Mouse (Mus musculus): Measurements from ENCODE around the gene Krtap17-1. TPM values are rescaled to one million over a fixed set of nuclear protein-coding genes. Genes with fewer than 3 reads are reported as not detected.

Krtap17-1 gene
- total RNA-seq, 2 experiments from 2014 or later: not detected

DNA sequence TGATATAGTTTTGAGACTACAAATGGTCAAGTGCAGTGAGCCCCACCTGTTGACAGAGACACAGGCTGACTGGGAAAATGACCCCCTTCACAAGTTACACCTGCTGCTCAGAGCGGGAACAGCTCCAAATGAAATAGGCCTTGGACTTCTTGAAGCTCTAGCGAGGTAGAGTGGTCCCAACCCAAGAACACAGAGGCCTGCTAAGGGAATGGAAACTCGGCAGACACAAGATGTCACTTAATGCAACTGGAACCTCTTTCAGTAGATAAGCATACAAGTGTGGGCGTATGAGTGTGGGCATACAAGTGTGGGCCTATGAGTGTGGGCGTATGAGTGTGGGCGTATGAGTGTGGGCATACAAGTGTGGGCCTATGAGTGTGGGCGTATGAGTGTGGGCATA, 5.3 kb upstream of the Krtap17-1 start:
- no peak for TF ChIP-seq CTCF (IDR thresholded peaks at IDR 0.05)

DNA sequence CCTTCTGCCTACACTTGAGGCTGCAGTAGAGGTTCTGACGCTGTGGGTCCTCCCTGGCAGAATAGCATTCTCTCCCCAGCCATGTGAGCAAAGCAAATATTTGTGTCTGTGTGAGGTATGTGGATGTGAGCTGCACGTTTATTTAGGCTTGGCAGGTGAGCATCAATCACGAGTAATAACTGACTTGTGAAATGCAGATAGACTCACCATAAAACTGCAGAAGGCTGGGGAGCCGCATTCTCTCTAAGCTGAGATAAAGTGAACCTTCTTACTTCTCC, 529 bp upstream of the Krtap17-1 start:
- no peak for TF ChIP-seq CTCF (IDR thresholded peaks at IDR 0.05)
- Histone ChIP-seq H3K27ac (no peak overlapping the region), H3K4me3 (no peak overlapping the region)
- no peak for DNase-seq (ENCODE audit: extremely low spot score in 1 of 2, low spot score in 2 of 2)
- intact Hi-C loops (cut with DNase I): no loop called here

More for the DNA sequence above, 5.3 kb upstream of the Krtap17-1 start:
- Histone ChIP-seq H3K27ac (no peak overlapping the region), H3K4me3 (no peak overlapping the region)
- DNase-seq (ENCODE audit: extremely low spot score in 1 of 2, low spot score in 2 of 2): no peak
- intact Hi-C loops (cut with DNase I): no loop called here

DNA sequence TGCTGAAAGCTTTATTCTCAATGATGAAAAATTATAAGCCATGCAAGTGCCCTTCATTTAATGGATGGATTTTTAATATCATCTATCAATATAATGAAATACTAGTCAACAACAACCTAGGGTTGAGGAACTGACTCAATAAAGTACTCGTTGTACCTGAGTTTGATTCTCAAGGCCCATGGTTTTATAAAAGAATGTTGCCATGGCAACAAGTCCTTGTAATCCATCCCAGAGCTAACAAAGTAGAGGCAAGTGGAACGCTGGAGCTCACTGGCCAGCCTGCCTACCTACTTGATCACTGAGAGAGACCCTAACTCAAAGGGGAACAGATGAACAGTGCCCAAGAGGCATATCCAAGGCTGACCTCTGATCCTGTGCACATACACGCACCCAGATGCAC, 3.2 kb downstream of the Krtap17-1 start:
- no peak for TF ChIP-seq CTCF (IDR thresholded peaks at IDR 0.05)
- intact Hi-C loops (cut with DNase I): no loop called here
- no peak overlapping the region for H3K27ac ChIP-seq
- no peak overlapping the region for H3K4me3 ChIP-seq
- DNase-seq (ENCODE audit: extremely low spot score in 1 of 2, low spot score in 2 of 2): no peak

- intact Hi-C loops (cut with DNase I): no loop called here
- TF ChIP-seq CTCF (IDR thresholded peaks at IDR 0.05): no peak
Measured at GRCm38 (mm10) chr11:99989881-99990405, 3.9 kb downstream of the Krtap17-1 start.

DNA sequence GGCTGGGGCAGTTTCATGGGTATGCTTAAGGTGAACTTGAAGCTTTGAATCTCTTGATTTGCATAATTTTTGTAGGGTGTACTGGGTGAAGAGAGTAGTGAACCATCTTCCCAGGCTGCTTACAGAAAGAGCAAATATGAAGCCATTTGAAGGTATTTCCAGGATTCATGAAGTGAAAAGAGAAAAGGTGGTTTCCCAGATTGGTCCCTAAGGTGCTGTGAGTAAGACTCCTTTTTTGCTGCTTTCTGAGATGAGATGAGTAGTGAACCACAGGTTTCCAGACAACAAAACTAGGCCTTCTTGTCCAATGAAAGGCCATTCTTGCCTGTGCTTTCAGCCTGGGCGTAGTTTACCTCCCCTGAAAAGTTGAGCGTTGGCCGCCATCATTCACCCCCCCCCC, 5.3 kb downstream of the Krtap17-1 start:
- Histone ChIP-seq H3K4me3 (no peak overlapping the region), H3K27ac (no peak overlapping the region)
- TF ChIP-seq CTCF (IDR thresholded peaks at IDR 0.05): no peak
- DNase-seq (ENCODE audit: extremely low spot score in 1 of 2, low spot score in 2 of 2): no peak
- intact Hi-C loops (cut with DNase I): no loop called here

More at GRCm38 (mm10) chr11:99989881-99990405, 3.9 kb downstream of the Krtap17-1 start:
- no peak overlapping the region for H3K4me3 ChIP-seq
- no peak for DNase-seq (ENCODE audit: extremely low spot score in 1 of 2, low spot score in 2 of 2)
- H3K27ac ChIP-seq: no peak overlapping the region

DNA sequence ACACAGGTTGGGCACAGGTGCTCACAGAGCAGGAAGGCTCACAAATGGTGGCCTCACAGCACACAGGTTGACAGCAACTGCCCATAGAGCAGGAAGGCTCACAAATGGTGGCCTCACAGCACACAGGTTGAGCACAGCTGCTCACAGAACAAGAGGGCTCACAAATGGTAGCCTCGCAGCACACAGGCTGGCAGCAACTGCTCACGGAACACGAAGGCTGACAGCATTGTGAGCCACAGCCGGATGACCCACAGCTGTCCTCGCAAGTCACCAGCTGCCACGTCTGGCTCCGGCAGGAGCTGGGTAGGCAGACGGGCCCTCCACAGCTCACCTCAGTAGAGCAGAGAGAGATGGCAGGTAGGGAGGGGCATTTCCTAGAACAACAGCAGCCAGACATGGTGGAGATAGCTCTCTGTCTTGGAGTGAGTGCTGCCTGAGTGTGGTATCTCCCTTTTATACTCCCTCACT, 7.6 kb downstream of the Krtap17-1 start, which contains the start of gene Krtap16-1:
Gene Krtap16-1, minus strand, starts transcription at position 418 of the 468 bp plus-strand sequence.
- intact Hi-C loops (cut with DNase I): no loop called here
- no peak within 1 kb of the TSS for H3K27ac ChIP-seq
- no peak within 1 kb of the TSS for H3K4me3 ChIP-seq
- no peak for DNase-seq (ENCODE audit: extremely low spot score in 1 of 2, low spot score in 2 of 2)
- no peak for TF ChIP-seq CTCF (IDR thresholded peaks at IDR 0.05)

GRCm38 (mm10) chr11:99985291-99986092, 8.3 kb downstream of the Krtap17-1 start:
- intact Hi-C loops (cut with DNase I): no loop called here
- DNase-seq (ENCODE audit: extremely low spot score in 1 of 2, low spot score in 2 of 2): peak; percentile 24 to 31
- H3K27ac ChIP-seq: no peak overlapping the region
- H3K4me3 ChIP-seq: no peak overlapping the region
- no peak for TF ChIP-seq CTCF (IDR thresholded peaks at IDR 0.05)

- Histone ChIP-seq H3K4me3 (no peak overlapping the region), H3K27ac (no peak overlapping the region)
- DNase-seq (ENCODE audit: extremely low spot score in 1 of 2, low spot score in 2 of 2): no peak
- no peak for TF ChIP-seq CTCF (IDR thresholded peaks at IDR 0.05)
- intact Hi-C loops (cut with DNase I): no loop called here
Measured at GRCm38 (mm10) chr11:99983442-99983841, 10.4 kb downstream of the Krtap17-1 start.

GRCm38 (mm10) chr11:99982731-99983130, 11.1 kb downstream of the Krtap17-1 start:
- Histone ChIP-seq H3K27ac (no peak overlapping the region), H3K4me3 (no peak overlapping the region)
- intact Hi-C loops (cut with DNase I): no loop called here
- DNase-seq (ENCODE audit: extremely low spot score in 1 of 2, low spot score in 2 of 2): no peak
- no peak for TF ChIP-seq CTCF (IDR thresholded peaks at IDR 0.05)

GRCm38 (mm10) chr11:99978953-99979352, 14.8 kb downstream of the Krtap17-1 start, which contains the start of gene Krtap29-1:
Krtap29-1 (minus strand) TSS chr11:99979053.
- DNase-seq (ENCODE audit: extremely low spot score in 1 of 2, low spot score in 2 of 2): no peak
- Histone ChIP-seq H3K27ac (no peak within 1 kb of the TSS), H3K4me3 (no peak within 1 kb of the TSS)
- no peak for TF ChIP-seq CTCF (IDR thresholded peaks at IDR 0.05)
- intact Hi-C loops (cut with DNase I): no loop called here

GRCm38 (mm10) chr11:99965961-99966360, 27.8 kb downstream of the Krtap17-1 start:
- no peak overlapping the region for H3K4me3 ChIP-seq
- intact Hi-C loops (cut with DNase I): no loop called here
- no peak overlapping the region for H3K27ac ChIP-seq
- no peak for DNase-seq (ENCODE audit: extremely low spot score in 1 of 2, low spot score in 2 of 2)
- no peak for TF ChIP-seq CTCF (IDR thresholded peaks at IDR 0.05)

- no peak for DNase-seq (ENCODE audit: extremely low spot score in 1 of 2, low spot score in 2 of 2)
- no peak; the same call in 1 of the 2 replicates for TF ChIP-seq CTCF (IDR thresholded peaks at IDR 0.05)
- intact Hi-C loops (cut with DNase I): no loop called here
- Histone ChIP-seq H3K4me3 (no peak overlapping the region), H3K27ac (no peak overlapping the region)
Measured at GRCm38 (mm10) chr11:99964213-99964612, 29.6 kb downstream of the Krtap17-1 start.

GRCm38 (mm10) chr11:99948175-99948574, 45.6 kb downstream of the Krtap17-1 start, which contains the start of gene Krtap9-5:
Krtap9-5 (plus strand) TSS chr11:99948475.
- no peak for DNase-seq (ENCODE audit: extremely low spot score in 1 of 2, low spot score in 2 of 2)
- no peak for TF ChIP-seq CTCF (IDR thresholded peaks at IDR 0.05)
- no peak within 1 kb of the TSS for H3K4me3 ChIP-seq
- H3K27ac ChIP-seq: no peak within 1 kb of the TSS
- intact Hi-C loops (cut with DNase I): no loop called here

Other genes with a start within 250 kb of the Krtap17-1 start
- gene Gm11595, start 221.1 kb downstream of the Krtap17-1 start, total RNA-seq (2021): not detected
- gene Krtap4-8, start 213.3 kb downstream of the Krtap17-1 start, total RNA-seq (2021): not detected
- not detected for gene Krtap4-9, start 208.8 kb downstream of the Krtap17-1 start, total RNA-seq (2021)
- not detected for gene Gm11596, start 200.5 kb downstream of the Krtap17-1 start, total RNA-seq (2021)
- gene Gm11569, start 195.1 kb downstream of the Krtap17-1 start, total RNA-seq (2021): not detected
- gene Gm11554, start 189.5 kb downstream of the Krtap17-1 start, total RNA-seq (2021): not detected
- not detected for gene Krtap4-13, start 184.1 kb downstream of the Krtap17-1 start, total RNA-seq (2021)
- not detected for gene Gm11564, start 178.3 kb downstream of the Krtap17-1 start, total RNA-seq (2021)
- gene 2300003K06Rik, start 155.9 kb downstream of the Krtap17-1 start, total RNA-seq (2021): not detected
- not detected for gene Krtap4-16, start 142.4 kb downstream of the Krtap17-1 start, total RNA-seq (2021)
- not detected for gene Gm11568, start 136.1 kb downstream of the Krtap17-1 start, total RNA-seq (2021)
- not detected for gene Gm11559, start 129.5 kb downstream of the Krtap17-1 start, total RNA-seq (2021)
- not detected for gene Krtap9-1, start 120.6 kb downstream of the Krtap17-1 start, total RNA-seq (2021)
- not detected for gene Gm11567, start 114.8 kb downstream of the Krtap17-1 start, total RNA-seq (2021)
- not detected for gene Krtap31-1, start 86.1 kb downstream of the Krtap17-1 start, total RNA-seq (2021)
- gene Gm11565, start 79.2 kb downstream of the Krtap17-1 start, total RNA-seq (2021): not detected
- gene Krtap31-2, start 57.7 kb downstream of the Krtap17-1 start, total RNA-seq (2021): not detected
- not detected for gene Krtap9-5, start 45.5 kb downstream of the Krtap17-1 start, total RNA-seq (2021)
- gene Krtap29-1, start 14.9 kb downstream of the Krtap17-1 start, total RNA-seq (2021): not detected
- gene Krtap16-1, start 7.4 kb downstream of the Krtap17-1 start, total RNA-seq (2021): not detected
- gene Krt33a, start 22.2 kb upstream of the Krtap17-1 start, total RNA-seq (2021): not detected
- not detected for gene Krt33b, start 35.9 kb upstream of the Krtap17-1 start, total RNA-seq (2021)
- not detected for gene Krt34, start 47.6 kb upstream of the Krtap17-1 start, total RNA-seq (2021)
- not detected for gene Krt31, start 56.6 kb upstream of the Krtap17-1 start, total RNA-seq (2021)
- gene Krt32, start 94.2 kb upstream of the Krtap17-1 start, total RNA-seq (2021): not detected
- not detected for gene Krt35, start 102.2 kb upstream of the Krtap17-1 start, total RNA-seq (2021)
- not detected for gene Krt36, start 111.6 kb upstream of the Krtap17-1 start, total RNA-seq (2021)
- not detected for gene Krt13, start 127.6 kb upstream of the Krtap17-1 start, total RNA-seq (2021)
- not detected for gene Krt15, start 141.9 kb upstream of the Krtap17-1 start, total RNA-seq (2021)
- not detected for gene Krt19, start 154.7 kb upstream of the Krtap17-1 start, total RNA-seq (2021)
- 1 to 10 TPM; 3.2 to 3.4 TPM for gene Krt9, start 199.3 kb upstream of the Krtap17-1 start, total RNA-seq (2021)
- gene Krt14, start 213.6 kb upstream of the Krtap17-1 start, total RNA-seq (2021): not detected

Data from left cerebral cortex, adult 2 months (tissue).